ENCODE assay signal across 10 mouse cellular contexts in genomic region chr7:136487556-136487955, GRCm38 (mm10).
"Had no signal": no experiment of that assay in that cellular context is flagged by ENCODE, and none has a peak within 500 bp of the region (broad histone marks: within the 10 kb centered on the region; RNA-seq: fewer than 3 reads in every experiment).

No protein-coding gene starts in this region.

- ATAC-seq: midbrain, embryonic 16.5 days had no signal

- H3K4me3 ChIP-seq: kidney, embryonic 15.5 days had no signal

- H3K9me3 ChIP-seq: kidney, embryonic 15.5 days had no signal

- H3K4me2 ChIP-seq: kidney, embryonic 15.5 days had no signal

- DNase-seq: kidney, adult 2 months; kidney, postnatal 14 days; left cerebral cortex, postnatal 4 days; lung, adult 18-20 months; retina, postnatal 1 day; right cerebral cortex, postnatal 25 days; thymus, postnatal 36 days had no signal

- H3K36me3 ChIP-seq: kidney, embryonic 15.5 days had no signal

- H3K27ac ChIP-seq: kidney, embryonic 15.5 days; liver, embryonic 14.5 days had no signal

- H3K9ac ChIP-seq: kidney, embryonic 15.5 days; liver, embryonic 14.5 days had no signal
